In genomic region chr12:107111908-107112770, GRCm38 (mm10) we compare ENCODE assay signal across 9 mouse cellular contexts.
DNase-seq lines count a peak whose midpoint lies in the region; ATAC-seq and TF ChIP-seq lines count a peak whose summit lies in the region.
"Had no signal": no experiment of that assay in that cellular context is flagged by ENCODE, and none has a peak within 500 bp of the region (broad histone marks: within the 10 kb centered on the region; RNA-seq: fewer than 3 reads in every experiment).

No protein-coding gene starts in this region.

- no peaks in the 10 kb centered on the region for H3K27me3 ChIP-seq in hindbrain, embryonic 15.5 days
- H3K27me3 ChIP-seq in heart, embryonic 10.5 days (ENCODE audit: insufficient read depth, poor library complexity, severe bottlenecking) = no peaks in the 10 kb centered on the region

- no peak for TF ChIP-seq CTCF in brain, embryonic 14.5 days (IDR thresholded peaks at IDR 0.05; ENCODE audit: borderline replicate concordance, extremely low read depth, insufficient read depth, insufficient read length)

- H3K4me2 ChIP-seq in hindbrain, embryonic 15.5 days = peak overlapping the region; percentile 35

- H3K27ac ChIP-seq in hindbrain, embryonic 15.5 days (replicated peaks) = peak overlapping the region; percentile 67; the same call in 1 of the 2 replicates
- H3K27ac ChIP-seq in heart, embryonic 10.5 days = no peak overlapping the region

- no peak overlapping the region for H3K9ac ChIP-seq in hindbrain, embryonic 15.5 days

- ATAC-seq in frontal cortex, adult (ENCODE audit: low TSS enrichment) = peak; percentile 76
- no peak for ATAC-seq in hindbrain, embryonic 15.5 days (ENCODE audit: low FRiP score, low read depth)
- ATAC-seq in megakaryocyte-erythroid progenitor cell, adult 5-6 weeks (replicated peaks; ENCODE audit: low FRiP score, low TSS enrichment, poor library complexity, severe bottlenecking) = no peak

- TF ChIP-seq POLR2A in brain, embryonic 14.5 days (IDR thresholded peaks at IDR 0.05; ENCODE audit: borderline replicate concordance, extremely low read depth, insufficient read depth, insufficient read length, poor library complexity, severe bottlenecking) = no peak

- H3K36me3 ChIP-seq in hindbrain, embryonic 15.5 days = no peaks in the 10 kb centered on the region
- no peaks in the 10 kb centered on the region for H3K36me3 ChIP-seq in heart, embryonic 10.5 days

- WGBS in hindbrain, embryonic 15.5 days = 42% methylated on average over 18 of the region's 18 CpGs
- WGBS in heart, embryonic 10.5 days = 58% methylated on average over 18 of the region's 18 CpGs

- no peak for DNase-seq in frontal cortex, postnatal 10 days (ENCODE audit: low spot score in 2 of 2)
- DNase-seq in brain, embryonic 14.5 days (ENCODE audit: low read depth) = peak; percentile 85
- DNase-seq in mesoderm, embryonic 11.5 days (ENCODE audit: low read depth, low spot score) = peak; percentile 30
- DNase-seq in heart, embryonic 10.5 days (ENCODE audit: low spot score) = no peak
- no peak for DNase-seq in urinary bladder, adult 18-20 months (ENCODE audit: low spot score in 2 of 2)
- DNase-seq: kidney, adult 9 months had no signal

- no peaks in the 10 kb centered on the region for H3K9me3 ChIP-seq in hindbrain, embryonic 15.5 days
- no peaks in the 10 kb centered on the region for H3K9me3 ChIP-seq in heart, embryonic 10.5 days

- H3K4me3 ChIP-seq in hindbrain, embryonic 15.5 days = no peak overlapping the region
- H3K4me3 ChIP-seq in heart, embryonic 10.5 days = no peak overlapping the region

- H3K4me1 ChIP-seq in hindbrain, embryonic 15.5 days (replicated peaks) = peaks cover 6% of the 10 kb centered on the region
- H3K4me1 ChIP-seq in heart, embryonic 10.5 days = no peaks in the 10 kb centered on the region

Comparison
In these comparisons a context has a peak if more than half of its experiments do, and no peak if none do; other contexts are left out.
1. DNase-seq: peak in brain, embryonic 14.5 days (single experiment) and mesoderm, embryonic 11.5 days (single experiment); none in frontal cortex, postnatal 10 days (0 of 2), heart, embryonic 10.5 days (single experiment) and urinary bladder, adult 18-20 months (0 of 2).